Mouse (Mus musculus): ENCODE results near the gene Strbp. TPM values are rescaled to one million over a fixed set of nuclear protein-coding genes. Genes with fewer than 3 reads are reported as not detected.

Strbp gene
- total RNA-seq, 2 experiments from 2014 or later: 272 to 283 TPM

DNA sequence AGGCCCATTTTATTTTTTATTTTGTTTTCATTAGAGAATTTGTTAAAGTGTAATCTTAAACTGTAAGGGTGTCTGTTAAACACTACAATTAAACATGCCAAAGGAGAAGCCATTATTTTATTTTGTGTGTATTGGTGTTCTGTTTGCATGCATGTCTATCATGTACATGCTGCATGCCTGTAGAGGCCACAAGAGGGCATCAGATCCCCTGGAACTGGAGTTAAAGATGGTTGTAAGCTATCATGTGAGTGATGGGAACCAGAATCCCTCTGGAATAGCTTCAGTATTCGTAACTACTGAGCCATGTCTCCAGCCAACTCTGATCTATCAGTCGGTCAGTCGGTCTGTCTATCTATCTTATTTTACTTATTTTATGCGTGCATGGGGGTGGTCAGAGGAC lies 243.0 kb downstream of the Strbp start:
- DNase-seq (ENCODE audit: low spot score in 2 of 2): no peak
- intact Hi-C loops (cut with DNase I): no loop called here

DNA sequence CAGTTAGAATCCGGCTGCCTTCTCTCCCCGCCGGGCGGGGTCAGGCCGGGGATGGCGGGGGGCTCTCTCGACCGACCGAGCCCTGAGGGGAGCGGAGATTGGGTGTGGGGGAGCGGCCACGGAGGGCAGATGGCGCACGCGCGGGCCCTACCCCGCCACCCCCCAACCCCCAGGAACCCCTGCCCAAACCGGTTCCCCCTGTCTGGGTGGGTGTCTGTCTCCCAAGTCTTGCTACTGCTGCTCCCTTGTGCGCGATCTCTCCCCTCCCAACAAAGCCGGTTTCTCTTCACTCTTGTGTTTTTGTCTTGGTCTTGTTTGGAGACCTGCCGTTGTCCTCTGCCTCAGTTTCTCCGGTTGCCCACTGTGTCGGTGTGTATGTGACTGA lies 251.3 kb downstream of the Strbp start:
- no peak for DNase-seq (ENCODE audit: low spot score in 2 of 2)
- intact Hi-C loops (cut with DNase I): loop anchor here (1.0 kb wide), 1 partner anchor 9 kb away; the partner anchor contains the start of genes Rabgap1, Zbtb26 and Zbtb6

GRCm38 (mm10) chr2:37451667-37452375 lies 251.8 kb downstream of the Strbp start:
- intact Hi-C loops (cut with DNase I): loop anchor here (1.0 kb wide), 1 partner anchor 9 kb away; the partner anchor contains the start of genes Rabgap1, Zbtb26 and Zbtb6
- DNase-seq (ENCODE audit: low spot score in 2 of 2): peak; percentile 90 to 96

- peak; percentile 96 to 98 for DNase-seq (ENCODE audit: low spot score in 2 of 2)
- intact Hi-C loops (cut with DNase I): loop anchor here (1.0 kb wide), 1 partner anchor 9 kb away; no protein-coding TSS in a partner anchor
Measured at GRCm38 (mm10) chr2:37442611-37443591, 260.8 kb downstream of the Strbp start, which contains the start of the genes Zbtb26, Zbtb6 and Rabgap1. Zbtb26 (minus strand) TSS chr2:37443135. Zbtb6 (minus strand) TSS chr2:37443171. Rabgap1 (plus strand) TSS chr2:37443279.

Small RNA genes lying within 50 kb of the gene (microRNA-seq; reads per million reads assigned to microRNA genes)
- gene Mir5128: 0.25 to 0.67 reads per million in 2 experiments

Other genes starting within 250 kb of the Strbp start
- gene Gpr21, start 187.5 kb downstream of the Strbp start, total RNA-seq (2021): 1 to 10 TPM; 5.7 to 7.5 TPM
- 1 to 10 TPM; 3.1 to 3.9 TPM for gene Crb2, start 72.4 kb upstream of the Strbp start, total RNA-seq (2021)